23 mouse cellular contexts compared by ENCODE assay signal in the genomic region with DNA sequence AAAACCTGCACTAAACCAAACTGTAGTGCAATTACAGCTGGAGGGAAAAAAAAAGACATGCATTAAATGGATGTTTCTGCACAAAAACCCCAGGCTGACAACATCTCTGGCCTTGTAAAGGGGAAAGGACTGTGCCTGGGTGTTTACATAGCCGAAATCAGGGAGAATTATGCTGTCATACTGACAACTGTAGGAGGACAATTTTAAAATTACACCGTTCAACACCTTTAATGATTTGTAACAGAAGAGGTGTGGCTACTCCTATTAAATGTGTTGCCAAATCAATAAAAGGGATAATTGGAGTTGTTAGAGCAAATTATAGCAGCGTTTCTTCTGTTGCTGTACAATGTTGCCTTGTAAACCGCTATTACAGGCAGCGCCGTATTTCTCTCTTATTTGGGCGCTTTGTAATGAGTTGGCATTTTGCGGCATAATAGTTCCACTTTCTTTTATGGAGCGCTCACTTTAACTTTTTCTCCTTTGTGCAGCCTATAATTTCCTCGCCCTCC.
DNase-seq lines count a peak whose midpoint lies in the region; ATAC-seq lines count a peak whose summit lies in the region.
"Had no signal": no experiment of that assay in that cellular context is flagged by ENCODE, and none has a peak within 500 bp of the region (broad histone marks: within the 10 kb centered on the region; RNA-seq: fewer than 3 reads in every experiment).

No protein-coding gene starts in this region.

- H3K27ac ChIP-seq in forebrain, embryonic 11.5 days (ENCODE audit: low read depth, low read length), result peak overlapping the region; percentile 8; the same call in 1 of the 2 replicates
- no peak overlapping the region for H3K27ac ChIP-seq in forebrain, embryonic 10.5 days
- peak overlapping the region; percentile 41; the same call in 1 of the 2 replicates for H3K27ac ChIP-seq in midbrain, embryonic 14.5 days (replicated peaks; ENCODE audit: low read depth, low read length)
- H3K27ac ChIP-seq in midbrain, embryonic 11.5 days (ENCODE audit: low read depth, low read length), result no peak overlapping the region
- H3K27ac ChIP-seq in limb, embryonic 10.5 days, result peak overlapping the region; percentile 56
- H3K27ac ChIP-seq: limb, embryonic 15.5 days; liver, embryonic 13.5 days had no signal

- no peak overlapping the region for H3K4me2 ChIP-seq in forebrain, embryonic 11.5 days (ENCODE audit: low read depth, low read length, severe bottlenecking)
- H3K4me2 ChIP-seq in midbrain, embryonic 14.5 days (ENCODE audit: low read length), result no peak overlapping the region
- H3K4me2 ChIP-seq in midbrain, embryonic 11.5 days, result no peak overlapping the region
- H3K4me2 ChIP-seq: heart, embryonic 12.5 days; hindbrain, embryonic 13.5 days; liver, embryonic 13.5 days had no signal

- ATAC-seq in forebrain, embryonic 11.5 days (replicated peaks; ENCODE audit: low FRiP score), result no peak
- no peak for ATAC-seq in midbrain, embryonic 14.5 days (ENCODE audit: low FRiP score, low TSS enrichment)
- ATAC-seq in midbrain, embryonic 11.5 days (ENCODE audit: low FRiP score), result no peak
- ATAC-seq: intestine, postnatal 0 days; lung, postnatal 0 days; Patski had no signal

- no peaks in the 10 kb centered on the region for H3K9me3 ChIP-seq in forebrain, embryonic 11.5 days (ENCODE audit: control insufficient read depth, low read length)
- H3K9me3 ChIP-seq in forebrain, embryonic 10.5 days, result no peaks in the 10 kb centered on the region
- H3K9me3 ChIP-seq in midbrain, embryonic 14.5 days (ENCODE audit: control insufficient read depth, low read length), result no peaks in the 10 kb centered on the region
- H3K9me3 ChIP-seq in midbrain, embryonic 11.5 days (ENCODE audit: control insufficient read depth, low read length), result no peaks in the 10 kb centered on the region
- no peaks in the 10 kb centered on the region for H3K9me3 ChIP-seq in limb, embryonic 10.5 days (replicated peaks)
- H3K9me3 ChIP-seq: hindbrain, embryonic 13.5 days; limb, embryonic 15.5 days; liver, embryonic 13.5 days had no signal

- no peaks in the 10 kb centered on the region for H3K36me3 ChIP-seq in forebrain, embryonic 11.5 days (ENCODE audit: control insufficient read depth, insufficient read depth, low read length)
- H3K36me3 ChIP-seq in forebrain, embryonic 10.5 days (replicated peaks), result no peaks in the 10 kb centered on the region
- H3K36me3 ChIP-seq in midbrain, embryonic 14.5 days (ENCODE audit: control insufficient read depth, insufficient read depth, low read length), result no peaks in the 10 kb centered on the region
- H3K36me3 ChIP-seq in midbrain, embryonic 11.5 days (ENCODE audit: control insufficient read depth, insufficient read depth, low read length), result no peaks in the 10 kb centered on the region
- no peaks in the 10 kb centered on the region for H3K36me3 ChIP-seq in limb, embryonic 10.5 days
- H3K36me3 ChIP-seq: heart, embryonic 12.5 days; hindbrain, embryonic 13.5 days; limb, embryonic 15.5 days; liver, embryonic 13.5 days had no signal

- 55% methylated on average over 10 of the region's 10 CpGs for WGBS in forebrain, embryonic 11.5 days
- WGBS in forebrain, embryonic 10.5 days, result 73% methylated on average over 10 of the region's 10 CpGs
- 72% methylated on average over 10 of the region's 10 CpGs for WGBS in midbrain, embryonic 14.5 days
- 80% methylated on average over 10 of the region's 10 CpGs for WGBS in midbrain, embryonic 11.5 days
- WGBS in limb, embryonic 10.5 days, result 58% methylated on average over 10 of the region's 10 CpGs

- no peak overlapping the region; the same call in 1 of the 2 replicates for H3K9ac ChIP-seq in forebrain, embryonic 11.5 days (ENCODE audit: low read length)
- no peak overlapping the region for H3K9ac ChIP-seq in midbrain, embryonic 14.5 days (replicated peaks; ENCODE audit: low read length)
- H3K9ac ChIP-seq in midbrain, embryonic 11.5 days (ENCODE audit: low read length), result no peak overlapping the region
- H3K9ac ChIP-seq: heart, embryonic 12.5 days; limb, embryonic 15.5 days; liver, embryonic 13.5 days had no signal

- H3K27me3 ChIP-seq in forebrain, embryonic 11.5 days (ENCODE audit: control insufficient read depth, insufficient read depth, low read length), result peaks cover 3% of the 10 kb centered on the region
- H3K27me3 ChIP-seq in forebrain, embryonic 10.5 days (ENCODE audit: poor library complexity, severe bottlenecking), result peaks cover 100% of the 10 kb centered on the region
- H3K27me3 ChIP-seq in midbrain, embryonic 14.5 days (ENCODE audit: control insufficient read depth, insufficient read depth, low read length), result peaks cover 8% of the 10 kb centered on the region; the same call in 1 of the 2 replicates
- peaks cover 35% of the 10 kb centered on the region for H3K27me3 ChIP-seq in midbrain, embryonic 11.5 days (ENCODE audit: control insufficient read depth, insufficient read depth, low read length)
- H3K27me3 ChIP-seq in limb, embryonic 10.5 days (ENCODE audit: low read depth, poor library complexity, severe bottlenecking), result peaks cover 40% of the 10 kb centered on the region

- H3K4me3 ChIP-seq in forebrain, embryonic 11.5 days (ENCODE audit: low read depth, low read length), result no peak overlapping the region
- H3K4me3 ChIP-seq in forebrain, embryonic 10.5 days, result no peak overlapping the region
- H3K4me3 ChIP-seq in midbrain, embryonic 14.5 days (replicated peaks; ENCODE audit: low read depth, low read length), result no peak overlapping the region
- no peak overlapping the region for H3K4me3 ChIP-seq in midbrain, embryonic 11.5 days (ENCODE audit: low read depth, low read length)
- no peak overlapping the region for H3K4me3 ChIP-seq in limb, embryonic 10.5 days
- H3K4me3 ChIP-seq: erythroblast, embryonic 14.5 days; heart, embryonic 12.5 days; hindbrain, embryonic 13.5 days; limb, embryonic 15.5 days; liver, embryonic 13.5 days had no signal

- intact Hi-C loops in left cerebral cortex, postnatal 25 days (cut with DNase I), result no loop called here

- peaks cover 21% of the 10 kb centered on the region for H3K4me1 ChIP-seq in forebrain, embryonic 11.5 days (replicated peaks; ENCODE audit: control insufficient read depth, insufficient read depth, low read length)
- H3K4me1 ChIP-seq in forebrain, embryonic 10.5 days, result peaks cover 32% of the 10 kb centered on the region
- H3K4me1 ChIP-seq in midbrain, embryonic 14.5 days (ENCODE audit: control insufficient read depth, insufficient read depth, low read length), result peaks cover 48% of the 10 kb centered on the region
- H3K4me1 ChIP-seq in midbrain, embryonic 11.5 days (ENCODE audit: control insufficient read depth, insufficient read depth, low read length), result peaks cover 12% of the 10 kb centered on the region
- peaks cover 61% of the 10 kb centered on the region for H3K4me1 ChIP-seq in limb, embryonic 10.5 days

- no peak for DNase-seq in forebrain, embryonic 11.5 days (ENCODE audit: low spot score)
- DNase-seq in forebrain, embryonic 10.5 days (ENCODE audit: extremely low spot score, low spot score), result no peak
- no peak for DNase-seq in midbrain, embryonic 14.5 days
- DNase-seq in midbrain, embryonic 11.5 days (ENCODE audit: low spot score, missing footprints), result no peak
- no peak for DNase-seq in limb, embryonic 10.5 days (ENCODE audit: low spot score)
- no peak for DNase-seq in ovary, adult 18-20 months (ENCODE audit: low spot score)
- no peak for DNase-seq in left cerebral cortex, postnatal 25 days (ENCODE audit: low spot score in 2 of 2)
- DNase-seq: gastrocnemius, postnatal 25 days; heart, adult 11 months; heart, postnatal 4 days; kidney, postnatal 14 days; layer of hippocampus, adult 9-11 months; liver, embryonic 13.5 days; lung, adult 18-20 months; spleen, adult 18-20 months; thymus, postnatal 14 days had no signal

Comparison
In these comparisons a context has a peak if more than half of its experiments do, and no peak if none do; other contexts are left out.
1. H3K27ac ChIP-seq: peak in forebrain, embryonic 11.5 days (single experiment), midbrain, embryonic 14.5 days (single experiment) and limb, embryonic 10.5 days (single experiment); none in forebrain, embryonic 10.5 days (single experiment) and midbrain, embryonic 11.5 days (single experiment).